ENCODE assay signal across 12 mouse cellular contexts in the genomic region with DNA sequence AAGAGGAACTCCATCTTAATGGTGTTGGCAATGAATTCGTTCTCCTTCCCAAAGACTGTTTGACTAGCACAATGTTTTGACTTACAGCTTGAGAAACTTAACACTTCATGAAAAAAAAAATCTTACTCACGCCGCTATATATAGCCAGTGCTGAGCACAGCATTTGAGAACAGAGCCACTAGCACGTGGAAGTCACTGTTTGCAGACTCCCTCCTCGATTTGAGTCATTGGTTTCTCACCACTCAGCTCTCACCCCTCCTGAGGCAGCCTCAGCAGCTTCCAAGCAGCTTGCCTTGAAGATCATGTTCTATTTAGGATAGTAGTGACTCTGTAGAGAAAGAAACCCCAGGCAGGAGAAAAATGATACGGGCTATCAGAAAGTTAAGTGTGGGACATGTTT.
A peak's percentile ranks its signal among the peaks of the same experiment; 100 is the strongest.
DNase-seq lines count a peak whose midpoint lies in the region; ATAC-seq and TF ChIP-seq lines count a peak whose summit lies in the region.
"Had no signal": no experiment of that assay in that cellular context is flagged by ENCODE, and none has a peak within 500 bp of the region (broad histone marks: within the 10 kb centered on the region; RNA-seq: fewer than 3 reads in every experiment).

No protein-coding gene starts in this region.

- DNase-seq in forebrain, postnatal 0 days: peak; percentile 67
- no peak for DNase-seq in forebrain, embryonic 10.5 days (ENCODE audit: extremely low spot score, low spot score)
- DNase-seq in left cerebral cortex, adult 11 months (ENCODE audit: low spot score): peak; percentile 62
- no peak for DNase-seq in left cerebral cortex, postnatal 4 days
- DNase-seq in layer of hippocampus, adult 9-11 months: peak; percentile 54
- peak; percentile 61 to 79 for DNase-seq in right cerebral cortex, postnatal 36 days (ENCODE audit: low spot score in 2 of 2)
- DNase-seq in testis, postnatal 10 days (ENCODE audit: low spot score): no peak
- DNase-seq: B cell, adult 2 months; kidney, postnatal 25 days had no signal

- H3K4me3 ChIP-seq in forebrain, postnatal 0 days (ENCODE audit: low read depth, low read length): no peak overlapping the region
- no peak overlapping the region for H3K4me3 ChIP-seq in forebrain, embryonic 10.5 days
- no peak overlapping the region for H3K4me3 ChIP-seq in forebrain, embryonic 13.5 days
- H3K4me3 ChIP-seq: liver, embryonic 15.5 days; midbrain, embryonic 15.5 days had no signal

- H3K4me2 ChIP-seq in forebrain, postnatal 0 days (ENCODE audit: low read depth): no peak overlapping the region
- no peak overlapping the region for H3K4me2 ChIP-seq in forebrain, embryonic 13.5 days
- H3K4me2 ChIP-seq: liver, embryonic 15.5 days; midbrain, embryonic 15.5 days had no signal

- no peak overlapping the region for H3K27ac ChIP-seq in forebrain, postnatal 0 days (ENCODE audit: low read depth, low read length)
- H3K27ac ChIP-seq in forebrain, embryonic 10.5 days: no peak overlapping the region
- H3K27ac ChIP-seq in forebrain, embryonic 13.5 days: no peak overlapping the region
- H3K27ac ChIP-seq: liver, embryonic 15.5 days; midbrain, embryonic 15.5 days had no signal

- H3K36me3 ChIP-seq in forebrain, postnatal 0 days (ENCODE audit: insufficient read depth): no peaks in the 10 kb centered on the region
- H3K36me3 ChIP-seq in forebrain, embryonic 10.5 days (replicated peaks): no peaks in the 10 kb centered on the region
- H3K36me3 ChIP-seq in forebrain, embryonic 13.5 days (ENCODE audit: poor library complexity, severe bottlenecking): no peaks in the 10 kb centered on the region
- H3K36me3 ChIP-seq: liver, embryonic 15.5 days; midbrain, embryonic 15.5 days had no signal

- H3K27me3 ChIP-seq in forebrain, postnatal 0 days (ENCODE audit: insufficient read depth, low read length): no peaks in the 10 kb centered on the region
- no peaks in the 10 kb centered on the region for H3K27me3 ChIP-seq in forebrain, embryonic 10.5 days (ENCODE audit: poor library complexity, severe bottlenecking)
- H3K27me3 ChIP-seq in forebrain, embryonic 13.5 days: no peaks in the 10 kb centered on the region
- H3K27me3 ChIP-seq: liver, embryonic 15.5 days; midbrain, embryonic 15.5 days had no signal

- ATAC-seq in forebrain, postnatal 0 days: peak; percentile 91
- ATAC-seq in forebrain, embryonic 13.5 days: no peak
- ATAC-seq: midbrain, embryonic 15.5 days had no signal

- no peak for TF ChIP-seq CTCF in forebrain, postnatal 0 days (IDR thresholded peaks at IDR 0.05; ENCODE audit: low read depth)

- no peaks in the 10 kb centered on the region; the same call in 1 of the 2 replicates for H3K4me1 ChIP-seq in forebrain, postnatal 0 days (ENCODE audit: insufficient read depth)
- H3K4me1 ChIP-seq in forebrain, embryonic 10.5 days: peaks cover 7% of the 10 kb centered on the region; the same call in 1 of the 2 replicates
- no peaks in the 10 kb centered on the region for H3K4me1 ChIP-seq in forebrain, embryonic 13.5 days
- H3K4me1 ChIP-seq: liver, embryonic 15.5 days had no signal

- WGBS in forebrain, postnatal 0 days: 48% methylated on average over 6 of the region's 6 CpGs
- WGBS in forebrain, embryonic 10.5 days: 75% methylated on average over 6 of the region's 6 CpGs
- 76% methylated on average over 6 of the region's 6 CpGs for WGBS in forebrain, embryonic 13.5 days

- no peak overlapping the region for H3K9ac ChIP-seq in forebrain, postnatal 0 days
- no peak overlapping the region for H3K9ac ChIP-seq in forebrain, embryonic 13.5 days
- H3K9ac ChIP-seq: liver, embryonic 15.5 days; midbrain, embryonic 15.5 days had no signal

- no peaks in the 10 kb centered on the region for H3K9me3 ChIP-seq in forebrain, postnatal 0 days (ENCODE audit: low read length)
- no peaks in the 10 kb centered on the region for H3K9me3 ChIP-seq in forebrain, embryonic 10.5 days
- no peaks in the 10 kb centered on the region for H3K9me3 ChIP-seq in forebrain, embryonic 13.5 days (replicated peaks)
- H3K9me3 ChIP-seq: liver, embryonic 15.5 days; midbrain, embryonic 15.5 days had no signal

- intact Hi-C loops in left cerebral cortex, postnatal 4 days (cut with DNase I): no loop called here

Comparison
In these comparisons a context has a peak if more than half of its experiments do, and no peak if none do; other contexts are left out.
1. DNase-seq: peak in forebrain, postnatal 0 days (single experiment), left cerebral cortex, adult 11 months (single experiment), layer of hippocampus, adult 9-11 months (single experiment) and right cerebral cortex, postnatal 36 days (2 of 2); none in forebrain, embryonic 10.5 days (single experiment), left cerebral cortex, postnatal 4 days (single experiment) and testis, postnatal 10 days (single experiment).